Mouse (Mus musculus) liver, postnatal 0 days (tissue): ENCODE measurements around the gene Xylt1. TPM values are rescaled to one million over a fixed set of nuclear protein-coding genes. Genes with fewer than 3 reads are reported as not detected.
A peak's percentile ranks its signal among the peaks of the same experiment; 100 is the strongest.

Source experiments
- ATAC-seq: fragments of 200-750 bp; cut with Nextera tagmentation; 2 replicates; pipeline ENCODE4 v1.8.0; 2017; ENCODE audit warnings: mild to moderate bottlenecking, moderate library complexity
- DNase-seq: peaks from one replicate; pipeline ENCODE4 v3.0.0-alpha.2; 2016
- H3K27ac ChIP-seq: fragments of 300-500 bp; sonication (generic); 2 replicates; pipeline ENCODE4 v1.5.1; 2014; ENCODE audit warnings: antibody characterized with exemption, moderate library complexity, mild to moderate bottlenecking, low read depth
- H3K27me3 ChIP-seq: fragments of 300-500 bp; sonication (generic); 2 replicates; pipeline ENCODE4 v1.6.1; 2014; ENCODE audit warnings: low read length, control low read depth, mixed read lengths; ENCODE audit not compliant: insufficient read depth
- H3K36me3 ChIP-seq: fragments of 300-500 bp; sonication (generic); replicated peaks from 2 replicates; pipeline ENCODE4 v1.6.1; 2014; ENCODE audit warnings: mild to moderate bottlenecking, control low read depth, low read length, moderate library complexity, mixed read lengths; ENCODE audit not compliant: insufficient read depth
- H3K4me1 ChIP-seq: fragments of 300-500 bp; sonication (generic); 2 replicates; pipeline ENCODE4 v1.6.1; 2014; ENCODE audit warnings: antibody characterized with exemption, mild to moderate bottlenecking, control low read depth; ENCODE audit not compliant: insufficient read depth
- H3K4me2 ChIP-seq: fragments of 300-500 bp; sonication (generic); 2 replicates; pipeline ENCODE4 v1.6.1; 2014; ENCODE audit warnings: low read depth, mild to moderate bottlenecking, low read length, moderate library complexity, mixed read lengths
- H3K4me3 ChIP-seq: fragments of 300-500 bp; sonication (generic); 2 replicates; pipeline ENCODE4 v1.5.1; 2014; ENCODE audit warnings: low read depth, low read length
- H3K9ac ChIP-seq: fragments of 300-500 bp; sonication (generic); replicated peaks from 2 replicates; pipeline ENCODE4 v1.6.1; 2014; ENCODE audit warnings: mild to moderate bottlenecking, moderate library complexity
- H3K9me3 ChIP-seq: fragments of 300-500 bp; sonication (generic); 2 replicates; pipeline ENCODE4 v1.6.1; 2016; ENCODE audit warnings: mild to moderate bottlenecking, control low read depth, low read length, mixed read lengths
- CTCF ChIP-seq: sonication (generic); IDR thresholded peaks from 2 replicates; pipeline ENCODE4 v1.5.1; 2016; ENCODE audit warnings: antibody characterized with exemption, low read depth
- EP300 ChIP-seq: IDR thresholded peaks from 2 replicates; pipeline ENCODE4 v1.6.1; 2016; ENCODE audit warnings: antibody characterized with exemption, low read depth, mild to moderate bottlenecking
- WGBS: fragments of 180-500 bp; shearing (Covaris S2); extraction: QIAGEN DNeasy Blood & Tissue Kit; methylation state at CpG from one replicate; pipeline ENCODE4 v1.1.7; 2014; ENCODE audit not compliant: insufficient replicate concordance; 5-methylcytosine and 5-hydroxymethylcytosine counted together
- polyA plus RNA-seq: library from polyadenylated mRNA; unstranded; fragments of >200 nt; fragmentation: Nextera tagmentation; extraction: Ambion mirVana; gene quantifications from 2 replicates; pipeline ENCODE4 v1.2.1, GENCODE M21; 2015

Xylt1 gene
- polyA plus RNA-seq, 1 experiment from 2014 or later = 0.31 TPM

- no peaks in the 10 kb centered on the region for H3K4me1 ChIP-seq
- no peaks in the 10 kb centered on the region for H3K27me3 ChIP-seq
- no peak overlapping the region for H3K4me2 ChIP-seq
- WGBS = 79% methylated on average over 1 of the region's 1 CpGs
- DNase-seq (no peak), ATAC-seq (no peak)
- no peaks in the 10 kb centered on the region for H3K36me3 ChIP-seq
- H3K9me3 ChIP-seq = no peaks in the 10 kb centered on the region
- no peak overlapping the region for H3K9ac ChIP-seq
- no peak overlapping the region for H3K27ac ChIP-seq
- no peak overlapping the region for H3K4me3 ChIP-seq
- TF ChIP-seq EP300 (no peak), CTCF (no peak)
Measured at GRCm38 (mm10) chr7:117698551-117699114, 317.9 kb downstream of the Xylt1 start.

- Histone ChIP-seq H3K36me3 (no peaks in the 10 kb centered on the region), H3K27me3 (no peaks in the 10 kb centered on the region), H3K9ac (no peak overlapping the region), H3K27ac (no peak overlapping the region), H3K4me2 (no peak overlapping the region), H3K9me3 (no peaks in the 10 kb centered on the region), H3K4me3 (no peak overlapping the region), H3K4me1 (no peaks in the 10 kb centered on the region)
- ATAC-seq (no peak), DNase-seq (no peak)
- TF ChIP-seq EP300 = no peak
- no peak for TF ChIP-seq CTCF
- WGBS = 63% methylated on average over 4 of the region's 4 CpGs
Measured at GRCm38 (mm10) chr7:117699343-117699985, 318.7 kb downstream of the Xylt1 start.

- no peaks in the 10 kb centered on the region for H3K27me3 ChIP-seq
- ATAC-seq (no peak), DNase-seq (no peak)
- no peaks in the 10 kb centered on the region for H3K36me3 ChIP-seq
- H3K4me3 ChIP-seq = no peak overlapping the region
- TF ChIP-seq EP300 = no peak
- H3K27ac ChIP-seq = no peak overlapping the region
- no peaks in the 10 kb centered on the region for H3K4me1 ChIP-seq
- no peak overlapping the region for H3K9ac ChIP-seq
- no peak overlapping the region for H3K4me2 ChIP-seq
- 68% methylated on average over 6 of the region's 6 CpGs for WGBS
- H3K9me3 ChIP-seq = no peaks in the 10 kb centered on the region
Measured at GRCm38 (mm10) chr7:117700066-117700465, 319.3 kb downstream of the Xylt1 start.

GRCm38 (mm10) chr7:117709901-117710607, 329.3 kb downstream of the Xylt1 start:
- Histone ChIP-seq H3K9ac (no peak overlapping the region), H3K4me2 (no peak overlapping the region), H3K9me3 (no peaks in the 10 kb centered on the region), H3K4me3 (no peak overlapping the region), H3K27ac (no peak overlapping the region), H3K4me1 (no peaks in the 10 kb centered on the region), H3K36me3 (no peaks in the 10 kb centered on the region), H3K27me3 (no peaks in the 10 kb centered on the region)
- 48% methylated on average over 10 of the region's 10 CpGs for WGBS
- TF ChIP-seq EP300 = no peak
- peak; percentile 40 for TF ChIP-seq CTCF
- DNase-seq (no peak), ATAC-seq (no peak)

GRCm38 (mm10) chr7:117716876-117717408, 336.2 kb downstream of the Xylt1 start:
- no peak for TF ChIP-seq EP300
- TF ChIP-seq CTCF = no peak
- Histone ChIP-seq H3K4me1 (no peaks in the 10 kb centered on the region), H3K9ac (no peak overlapping the region), H3K27ac (no peak overlapping the region), H3K9me3 (no peaks in the 10 kb centered on the region), H3K27me3 (no peaks in the 10 kb centered on the region), H3K36me3 (no peaks in the 10 kb centered on the region), H3K4me3 (no peak overlapping the region), H3K4me2 (no peak overlapping the region)
- no peak for DNase-seq
- ATAC-seq = no peak
- 81% methylated on average over 5 of the region's 5 CpGs for WGBS

GRCm38 (mm10) chr7:117720426-117720825, 339.6 kb downstream of the Xylt1 start:
- DNase-seq (no peak), ATAC-seq (no peak)
- no peaks in the 10 kb centered on the region for H3K27me3 ChIP-seq
- no peak overlapping the region for H3K4me2 ChIP-seq
- TF ChIP-seq CTCF = no peak
- no peak for TF ChIP-seq EP300
- H3K9me3 ChIP-seq = no peaks in the 10 kb centered on the region
- no peaks in the 10 kb centered on the region for H3K36me3 ChIP-seq
- H3K9ac ChIP-seq = no peak overlapping the region
- 49% methylated on average over 6 of the region's 6 CpGs for WGBS
- no peak overlapping the region for H3K27ac ChIP-seq
- H3K4me3 ChIP-seq = no peak overlapping the region
- no peaks in the 10 kb centered on the region for H3K4me1 ChIP-seq
